Mouse (Mus musculus) brain, embryonic 14.5 days (tissue): ENCODE results near the gene Cyp4a10.
"Not testable (repeated sequence)": the region's sequence is repeated elsewhere in the genome, so short reads cannot be mapped to it uniquely, and the experiment has no call there.

Experiments used
- CTCF ChIP-seq: fragments of 200-500 bp; IDR thresholded peaks from 2 replicates; pipeline ENCODE4 v1.5.1; 2012; ENCODE audit warnings: inconsistent platforms, mild to moderate bottlenecking, moderate library complexity, borderline replicate concordance; ENCODE audit not compliant: insufficient read depth, insufficient read length; ENCODE audit errors: extremely low read depth
- POLR2A ChIP-seq: fragments of 200-500 bp; IDR thresholded peaks from 2 replicates; pipeline ENCODE4 v1.6.1; 2012; ENCODE audit warnings: mild to moderate bottlenecking, inconsistent platforms, borderline replicate concordance; ENCODE audit not compliant: poor library complexity, insufficient read depth, insufficient read length, severe bottlenecking; ENCODE audit errors: extremely low read depth

DNA sequence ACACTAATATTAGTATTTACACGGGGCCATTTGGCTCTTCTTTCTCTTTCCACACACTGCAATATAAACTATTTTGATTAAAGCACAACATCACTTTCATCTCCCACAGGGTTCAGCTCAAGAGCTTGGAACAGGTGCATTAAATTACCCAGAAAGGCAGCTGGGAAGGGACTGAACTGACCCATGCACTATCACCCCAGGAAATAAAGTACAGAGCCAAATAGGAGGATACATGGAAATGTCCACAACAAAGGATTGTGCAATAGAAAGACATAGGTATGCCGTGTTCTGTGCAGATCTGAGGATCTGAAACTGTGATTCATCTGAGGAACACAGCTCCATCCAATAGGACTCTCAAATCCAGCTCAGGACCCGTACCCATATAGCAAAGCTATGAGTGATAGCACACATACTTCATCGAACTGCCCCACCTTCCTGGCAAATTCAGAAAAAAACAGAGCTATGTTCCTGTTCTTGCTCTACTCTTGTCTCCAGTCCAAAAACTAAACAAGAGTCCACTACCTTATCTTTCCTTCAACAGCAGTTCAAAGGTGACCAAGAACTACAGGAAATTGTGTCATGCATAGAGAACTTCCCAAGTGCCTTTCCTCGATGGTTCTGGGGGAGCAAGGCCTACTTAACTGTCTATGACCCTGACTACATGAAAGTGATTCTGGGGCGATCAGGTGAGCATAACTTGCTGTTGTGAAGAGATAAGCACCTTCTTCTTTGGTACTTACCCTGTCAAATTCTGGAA, 46.6 kb downstream of the Cyp4a10 start:
- TF ChIP-seq CTCF, POLR2A: not testable (repeated sequence)
